Mouse (Mus musculus) midbrain, postnatal 0 days (tissue): ENCODE measurements around the gene Cfap74. TPM values are rescaled to one million over a fixed set of nuclear protein-coding genes. Genes with fewer than 3 reads are reported as not detected.
A peak's percentile ranks its signal among the peaks of the same experiment; 100 is the strongest.

ENCODE experiments used
- ATAC-seq: fragments of 200-750 bp; cut with Nextera tagmentation; 2 replicates; pipeline ENCODE4 v1.8.0; 2017; ENCODE audit warnings: moderate number of reproducible peaks, mild to moderate bottlenecking, moderate TSS enrichment, moderate library complexity; ENCODE audit not compliant: low FRiP score
- DNase-seq: peaks from one replicate; pipeline ENCODE4 v3.0.0-alpha.2; 2015; ENCODE audit warnings: low spot score
- H3K27ac ChIP-seq: fragments of 300-500 bp; sonication (generic); 2 replicates; pipeline ENCODE4 v1.5.1; 2014; ENCODE audit warnings: low read depth, mild to moderate bottlenecking, low read length, mixed read lengths
- H3K27me3 ChIP-seq: fragments of 300-500 bp; sonication (generic); 2 replicates; pipeline ENCODE4 v1.6.1; 2014; ENCODE audit warnings: low read length, control low read depth, mixed read lengths; ENCODE audit not compliant: insufficient read depth
- H3K36me3 ChIP-seq: fragments of 300-500 bp; sonication (generic); 2 replicates; pipeline ENCODE4 v1.6.1; 2014; ENCODE audit warnings: low read length, control low read depth, mixed read lengths; ENCODE audit not compliant: insufficient read depth
- H3K4me1 ChIP-seq: fragments of 300-500 bp; sonication (generic); 2 replicates; pipeline ENCODE4 v1.6.1; 2014; ENCODE audit warnings: mild to moderate bottlenecking, control low read depth, antibody characterized with exemption, low read length, mixed read lengths; ENCODE audit not compliant: insufficient read depth
- H3K4me2 ChIP-seq: fragments of 300-500 bp; sonication (generic); 2 replicates; pipeline ENCODE4 v1.6.1; 2014; ENCODE audit warnings: low read depth, mild to moderate bottlenecking, low read length, mixed read lengths; ENCODE audit not compliant: poor library complexity, severe bottlenecking
- H3K4me3 ChIP-seq: fragments of 300-500 bp; sonication (generic); 2 replicates; pipeline ENCODE4 v1.5.1; 2014; ENCODE audit warnings: low read depth, mild to moderate bottlenecking, low read length, moderate library complexity
- H3K9ac ChIP-seq: fragments of 300-500 bp; sonication (generic); replicated peaks from 2 replicates; pipeline ENCODE4 v1.6.1; 2014; ENCODE audit warnings: mild to moderate bottlenecking, low read length, moderate library complexity, mixed read lengths; ENCODE audit not compliant: poor library complexity, severe bottlenecking
- H3K9me3 ChIP-seq: fragments of 300-500 bp; sonication (generic); 2 replicates; pipeline ENCODE4 v1.6.1; 2016; ENCODE audit warnings: low read length, control low read depth
- CTCF ChIP-seq: IDR thresholded peaks from 2 replicates; pipeline ENCODE4 v1.5.1; 2016; ENCODE audit warnings: antibody characterized with exemption, mild to moderate bottlenecking
- WGBS: fragments of 180-500 bp; shearing (Covaris S2); extraction: QIAGEN DNeasy Blood & Tissue Kit; methylation state at CpG from one replicate; pipeline ENCODE4 v1.1.7; 2014; 5-methylcytosine and 5-hydroxymethylcytosine counted together
- polyA plus RNA-seq: library from polyadenylated mRNA; unstranded; fragments of >200 nt; fragmentation: Nextera tagmentation; extraction: Ambion mirVana; gene quantifications from 2 replicates; pipeline ENCODE4 v1.2.1, GENCODE M21; 2015
- total RNA-seq: library from RNA; depleted of rRNA; stranded (reverse); fragments of >200 nt; gene quantifications from 2 replicates; pipeline ENCODE4 v1.2.3, GENCODE M21; 2014; rRNA removed

The Cfap74 gene
- total RNA-seq (5.7 TPM in 2 replicates), polyA plus RNA-seq (5.8 and 6.5 TPM in 2 replicates)

GRCm38 (mm10) chr4:155409058-155409776, at the start of gene Cfap74:
Gene Cfap74, plus strand, starts transcription at chr4:155409190.
- Histone ChIP-seq H3K36me3 (no peaks in the 10 kb centered on the region), H3K4me3 (peak within 1 kb of the TSS; percentile 54), H3K27me3 (no peaks in the 10 kb centered on the region), H3K4me2 (peak within 1 kb of the TSS; percentile 69), H3K9me3 (no peaks in the 10 kb centered on the region), H3K9ac (peak within 1 kb of the TSS; percentile 33), H3K27ac (peak within 1 kb of the TSS; percentile 62), H3K4me1 (peaks cover 4% of the 10 kb centered on the region; the same call in 1 of the 2 replicates)
- peak; percentile 92 for DNase-seq
- WGBS = 1% methylated on average over 35 of the region's 35 CpGs
- TF ChIP-seq CTCF = no peak
- peak; percentile 96 for ATAC-seq

- Histone ChIP-seq H3K27ac (no peak overlapping the region), H3K4me1 (no peaks in the 10 kb centered on the region; the same call in 1 of the 2 replicates), H3K9ac (no peak overlapping the region), H3K4me2 (no peak overlapping the region), H3K4me3 (no peak overlapping the region), H3K27me3 (peaks cover 48% of the 10 kb centered on the region), H3K36me3 (no peaks in the 10 kb centered on the region), H3K9me3 (no peaks in the 10 kb centered on the region)
- WGBS = 37% methylated on average over 12 of the region's 12 CpGs
- TF ChIP-seq CTCF = no peak
- ATAC-seq (no peak), DNase-seq (no peak)
Measured at GRCm38 (mm10) chr4:155359560-155360464, 49.2 kb upstream of the Cfap74 start.

- DNase-seq (no peak), ATAC-seq (no peak; the same call in 1 of the 2 replicates)
- Histone ChIP-seq H3K27me3 (peaks cover 48% of the 10 kb centered on the region), H3K27ac (no peak overlapping the region), H3K9ac (no peak overlapping the region), H3K9me3 (no peaks in the 10 kb centered on the region), H3K4me3 (peak overlapping the region; percentile 41), H3K4me1 (no peaks in the 10 kb centered on the region; the same call in 1 of the 2 replicates), H3K36me3 (no peaks in the 10 kb centered on the region), H3K4me2 (peak overlapping the region; percentile 59)
- no peak for TF ChIP-seq CTCF
- under 1% methylated on average over 26 of the region's 42 CpGs for WGBS
Measured at GRCm38 (mm10) chr4:155360856-155361255, 48.1 kb upstream of the Cfap74 start.

- H3K4me1 ChIP-seq = no peaks in the 10 kb centered on the region; the same call in 1 of the 2 replicates
- DNase-seq (peak; percentile 52), ATAC-seq (peak; percentile 70; the same call in 1 of the 2 replicates)
- H3K36me3 ChIP-seq = no peaks in the 10 kb centered on the region
- no peaks in the 10 kb centered on the region for H3K9me3 ChIP-seq
- no peak for TF ChIP-seq CTCF
- H3K27me3 ChIP-seq = peaks cover 48% of the 10 kb centered on the region
- H3K4me2 ChIP-seq = peak within 1 kb of the TSS; percentile 59
- under 1% methylated on average over 42 of the region's 51 CpGs for WGBS
- H3K27ac ChIP-seq = no peak within 1 kb of the TSS
- H3K4me3 ChIP-seq = peak within 1 kb of the TSS; percentile 41
- no peak within 1 kb of the TSS for H3K9ac ChIP-seq
Measured at GRCm38 (mm10) chr4:155361303-155361791, 47.6 kb upstream of the Cfap74 start, which contains the start of gene Prkcz. Gene Prkcz, minus strand, starts transcription at chr4:155361361.

- Histone ChIP-seq H3K9me3 (no peaks in the 10 kb centered on the region), H3K27ac (no peak overlapping the region), H3K4me3 (no peak overlapping the region), H3K27me3 (peaks cover 48% of the 10 kb centered on the region), H3K36me3 (no peaks in the 10 kb centered on the region), H3K4me1 (no peaks in the 10 kb centered on the region; the same call in 1 of the 2 replicates), H3K9ac (no peak overlapping the region), H3K4me2 (no peak overlapping the region)
- TF ChIP-seq CTCF = no peak
- WGBS = 40% methylated on average over 5 of the region's 5 CpGs
- no peak for ATAC-seq
- DNase-seq = no peak
Measured at GRCm38 (mm10) chr4:155362443-155362842, 46.5 kb upstream of the Cfap74 start.
